Mouse (Mus musculus) thymus, adult 2 months (tissue): ENCODE data around the gene Pla2g4b.

Experiments
- CTCF ChIP-seq: fragments of 200-500 bp; IDR thresholded peaks from 2 replicates; pipeline ENCODE4 v1.5.1; 2012; ENCODE audit warnings: mild to moderate bottlenecking, control low read depth, low read length, moderate library complexity, borderline replicate concordance; ENCODE audit not compliant: control insufficient read depth, poor library complexity, insufficient read depth; ENCODE audit errors: extremely low read depth
- POLR2A ChIP-seq: fragments of 200-500 bp; IDR thresholded peaks from 2 replicates; pipeline ENCODE4 v1.6.1; 2012; ENCODE audit warnings: mild to moderate bottlenecking, low read length, control low read depth, moderate library complexity; ENCODE audit not compliant: control insufficient read depth, poor library complexity, insufficient read depth; ENCODE audit errors: extremely low read depth

GRCm38 (mm10) chr2:120000882-120001584, 32.2 kb upstream of the Pla2g4b start:
- TF ChIP-seq POLR2A: no peak
- no peak for TF ChIP-seq CTCF
